25 mouse cellular contexts compared by ENCODE assay signal in genomic region chr8:83731906-83732305, GRCm38 (mm10). TPM values are rescaled to one million over a fixed set of nuclear protein-coding genes. Genes with fewer than 3 reads are reported as not detected.
A peak's percentile ranks its signal among the peaks of the same experiment; 100 is the strongest.
DNase-seq lines count a peak whose midpoint lies in the region; ATAC-seq lines count a peak whose summit lies in the region.
"Had no signal": no experiment of that assay in that cellular context is flagged by ENCODE, and none has a peak within 500 bp of the region (broad histone marks: within the 10 kb centered on the region; RNA-seq: fewer than 3 reads in every experiment).

No protein-coding gene starts in this region.

- H3K27ac ChIP-seq in forebrain, embryonic 15.5 days (replicated peaks) = no peak overlapping the region
- H3K27ac ChIP-seq: embryonic facial prominence, embryonic 13.5 days; embryonic facial prominence, embryonic 15.5 days; forebrain, embryonic 10.5 days; forebrain, embryonic 13.5 days had no signal

- DNase-seq in retina, postnatal 1 day = peak; percentile 24
- no peak for DNase-seq in retina, embryonic 14.5 days (ENCODE audit: low spot score)
- DNase-seq in B cell, adult 2 months = peak; percentile 63 to 68
- DNase-seq in R1 (ENCODE audit: low read depth, low spot score) = peak; percentile 44
- peak; percentile 73 for DNase-seq in splenic B cell, adult 2 months (ENCODE audit: low read depth, low spot score)
- no peak for DNase-seq in left cerebral cortex, adult 11 months (ENCODE audit: low spot score)
- DNase-seq in cerebellum, adult 9-11 months = no peak
- DNase-seq: adrenal gland, adult 2 months; adrenal gland, postnatal 10 days; adrenal gland, postnatal 25 days; cerebellum, adult 11 months; cerebellum, adult 18-20 months; cerebellum, adult 9-10 months; cerebellum, postnatal 14 days; cerebellum, postnatal 36 days; embryo, embryonic 11 days had no signal

- H3K4me3 ChIP-seq in forebrain, embryonic 15.5 days = no peak overlapping the region
- H3K4me3 ChIP-seq: embryonic facial prominence, embryonic 13.5 days; embryonic facial prominence, embryonic 15.5 days; erythroblast, embryonic 14.5 days; forebrain, embryonic 10.5 days; forebrain, embryonic 13.5 days had no signal

- H3K9ac ChIP-seq in forebrain, embryonic 15.5 days (replicated peaks) = no peak overlapping the region
- H3K9ac ChIP-seq: embryonic facial prominence, embryonic 13.5 days; embryonic facial prominence, embryonic 15.5 days; forebrain, embryonic 13.5 days had no signal

- no peaks in the 10 kb centered on the region for H3K9me3 ChIP-seq in forebrain, embryonic 15.5 days
- H3K9me3 ChIP-seq: embryonic facial prominence, embryonic 13.5 days; embryonic facial prominence, embryonic 15.5 days; forebrain, embryonic 13.5 days; G1E had no signal

- no peaks in the 10 kb centered on the region for H3K4me1 ChIP-seq in forebrain, embryonic 15.5 days
- H3K4me1 ChIP-seq: forebrain, embryonic 13.5 days had no signal

- no peak for ATAC-seq in forebrain, embryonic 15.5 days (replicated peaks)
- ATAC-seq: forebrain, embryonic 13.5 days; forebrain, embryonic 16.5 days; Patski had no signal

- 77% methylated on average over 5 of the region's 5 CpGs for WGBS in forebrain, embryonic 15.5 days

- H3K4me2 ChIP-seq in forebrain, embryonic 15.5 days (replicated peaks) = no peak overlapping the region
- H3K4me2 ChIP-seq: embryonic facial prominence, embryonic 13.5 days; embryonic facial prominence, embryonic 15.5 days; forebrain, embryonic 13.5 days had no signal

- H3K36me3 ChIP-seq in splenic B cell, adult 2 months (ENCODE audit: control insufficient read depth, insufficient read depth, low read length, poor library complexity, severe bottlenecking) = peaks cover 34% of the 10 kb centered on the region
- H3K36me3 ChIP-seq in forebrain, embryonic 15.5 days = no peaks in the 10 kb centered on the region
- H3K36me3 ChIP-seq: forebrain, embryonic 10.5 days had no signal

- H3K27me3 ChIP-seq in splenic B cell, adult 2 months (ENCODE audit: control insufficient read depth, insufficient read depth, low read length, poor library complexity, severe bottlenecking) = no peaks in the 10 kb centered on the region
- no peaks in the 10 kb centered on the region for H3K27me3 ChIP-seq in forebrain, embryonic 15.5 days
- H3K27me3 ChIP-seq: embryonic facial prominence, embryonic 13.5 days; embryonic facial prominence, embryonic 15.5 days; Patski had no signal

RNA-seq across cellular contexts. Expression of gene Adgre5, which starts 9.2 kb away (rescaled TPM):
- polyA plus RNA-seq in forebrain, embryonic 15.5 days (2015; fragmentation: Nextera tagmentation; extraction: Ambion mirVana) = 8.7 and 8.8 TPM in 2 replicates

RNA-seq across cellular contexts. Expression of gene Ddx39, which starts 16.9 kb away (rescaled TPM):
- 121 and 124 TPM in 2 replicates for polyA plus RNA-seq in forebrain, embryonic 15.5 days (2015; fragmentation: Nextera tagmentation; extraction: Ambion mirVana)

RNA-seq across cellular contexts. Expression of gene Pkn1, which starts 32.9 kb away (rescaled TPM):
- 29.8 and 33.1 TPM in 2 replicates for polyA plus RNA-seq in forebrain, embryonic 15.5 days (2015; fragmentation: Nextera tagmentation; extraction: Ambion mirVana)

Comparison
In these comparisons a context has a peak if more than half of its experiments do, and no peak if none do; other contexts are left out.
1. DNase-seq: peak in retina, postnatal 1 day (single experiment), B cell, adult 2 months (2 of 2), R1 (single experiment) and splenic B cell, adult 2 months (single experiment); none in retina, embryonic 14.5 days (single experiment), left cerebral cortex, adult 11 months (single experiment) and cerebellum, adult 9-11 months (single experiment).